Mouse (Mus musculus) CH12.LX (cell line): ENCODE data around the gene C2cd4a. TPM values are rescaled to one million over a fixed set of nuclear protein-coding genes. Genes with fewer than 3 reads are reported as not detected.

Source experiments
- DNase-seq: peaks from one replicate; pipeline ENCODE4 v3.0.0-alpha.2; 2013; ENCODE audit errors: extremely low read depth
- H3K27ac ChIP-seq: 2 replicates; pipeline ENCODE4 v1.5.1; 2012; ENCODE audit warnings: low read depth, mild to moderate bottlenecking, control low read depth, moderate library complexity; ENCODE audit not compliant: insufficient read depth
- H3K27me3 ChIP-seq: replicated peaks from 2 replicates; pipeline ENCODE3; 2012; ENCODE audit warnings: inconsistent platforms
- H3K36me3 ChIP-seq, 2 experiments: replicated peaks in 1 of 2; 2 replicates each; pipeline versions ENCODE3 to v1.6.1; 2012; ENCODE audit warnings: inconsistent platforms in 1 of 2, low read length in 1 of 2, mild to moderate bottlenecking in 1 of 2, mixed read lengths in 1 of 2, moderate library complexity in 1 of 2; ENCODE audit not compliant: control insufficient read depth in 1 of 2, insufficient read depth in 1 of 2
- H3K4me1 ChIP-seq, 2 experiments: 2 replicates each; pipeline ENCODE4 v1.6.1; 2012; ENCODE audit warnings: inconsistent platforms in 1 of 2, moderate library complexity in 1 of 2; ENCODE audit not compliant: insufficient read depth in 2 of 2, control insufficient read depth in 1 of 2
- H3K4me2 ChIP-seq: 2 replicates; pipeline ENCODE4 v1.6.1; 2012; ENCODE audit warnings: low read depth, mild to moderate bottlenecking, control low read depth; ENCODE audit not compliant: poor library complexity, insufficient read depth, severe bottlenecking
- H3K4me3 ChIP-seq, 3 experiments: fragments of 150-350 bp in 1 of 3; sonication (generic) in 1 of 3; replicated peaks in 1 of 3; 2 replicates each; pipeline versions ENCODE3 to v1.5.1; 2011 to 2012; ENCODE audit warnings: low read depth in 2 of 3, low read length in 2 of 3, mild to moderate bottlenecking in 2 of 3, moderate library complexity in 2 of 3, control low read depth in 1 of 3, improper control_type of control experiment in 1 of 3, inconsistent platforms in 1 of 3, mixed read lengths in 1 of 3; ENCODE audit not compliant: poor library complexity in 1 of 3
- H3K79me2 ChIP-seq: replicated peaks from 2 replicates; pipeline ENCODE4 v1.6.1; 2012; ENCODE audit warnings: mild to moderate bottlenecking, moderate library complexity; ENCODE audit not compliant: control insufficient read depth, poor library complexity, insufficient read depth, severe bottlenecking; ENCODE audit errors: extremely low read depth
- H3K9ac ChIP-seq: 2 replicates; pipeline ENCODE4 v1.6.1; 2012; ENCODE audit warnings: low read depth, mild to moderate bottlenecking, control low read depth, moderate library complexity; ENCODE audit not compliant: insufficient read depth
- H3K9me3 ChIP-seq: replicated peaks from 2 replicates; pipeline ENCODE3; 2012; ENCODE audit warnings: low read length, inconsistent platforms, mixed read lengths
- BHLHE40 ChIP-seq: IDR thresholded peaks from 2 replicates; pipeline ENCODE4 v1.6.1; 2011; ENCODE audit warnings: mild to moderate bottlenecking, low read depth, low read length, improper control_type of control experiment
- CHD1 ChIP-seq: IDR thresholded peaks from 2 replicates; pipeline ENCODE4 v1.6.1; 2012; ENCODE audit warnings: low read depth, low read length, improper control_type of control experiment, inconsistent platforms
- CHD2 ChIP-seq: IDR thresholded peaks from 2 replicates; pipeline ENCODE4 v1.6.1; 2011; ENCODE audit warnings: low read length, improper control_type of control experiment
- CTCF ChIP-seq, 2 experiments: IDR thresholded peaks in 1 of 2; conservative IDR thresholded peaks in 1 of 2; 2 replicates each; pipeline ENCODE4 v1.5.1; 2011 to 2012; ENCODE audit warnings: low read depth in 2 of 2, low read length in 2 of 2, improper control_type of control experiment in 1 of 2, inconsistent platforms in 1 of 2, mild to moderate bottlenecking in 1 of 2, moderate library complexity in 1 of 2
- E2F4 ChIP-seq: IDR thresholded peaks from 2 replicates; pipeline ENCODE4 v1.6.1; 2011; ENCODE audit warnings: low read depth, low read length, improper control_type of control experiment; ENCODE audit not compliant: insufficient replicate concordance
- ELF1 ChIP-seq: IDR thresholded peaks from 2 replicates; pipeline ENCODE4 v1.6.1; 2014; ENCODE audit warnings: low read depth, mild to moderate bottlenecking, inconsistent platforms, low read length, improper control_type of control experiment
- EP300 ChIP-seq: IDR thresholded peaks from 2 replicates; pipeline ENCODE4 v1.6.1; 2011; ENCODE audit warnings: low read length, improper control_type of control experiment
- ETS1 ChIP-seq: conservative IDR thresholded peaks from 2 replicates; pipeline ENCODE4 v1.6.1; 2012; ENCODE audit warnings: low read depth, mild to moderate bottlenecking, inconsistent platforms, low read length, improper control_type of control experiment, moderate library complexity
- IRF4 ChIP-seq: IDR thresholded peaks from 2 replicates; pipeline ENCODE4 v1.6.1; 2014; ENCODE audit warnings: low read depth, mild to moderate bottlenecking, inconsistent platforms, low read length, improper control_type of control experiment
- JUND ChIP-seq: conservative IDR thresholded peaks from 2 replicates; pipeline ENCODE4 v1.6.1; 2011; ENCODE audit warnings: low read depth, low read length, improper control_type of control experiment
- MAX ChIP-seq: IDR thresholded peaks from 2 replicates; pipeline ENCODE4 v1.6.1; 2011; ENCODE audit warnings: low read length, improper control_type of control experiment
- MAZ ChIP-seq: IDR thresholded peaks from 2 replicates; pipeline ENCODE4 v1.6.1; 2012; ENCODE audit warnings: low read depth, mild to moderate bottlenecking, inconsistent platforms, low read length, improper control_type of control experiment, moderate library complexity
- MEF2A ChIP-seq: IDR thresholded peaks from 2 replicates; pipeline ENCODE4 v1.6.1; 2014; ENCODE audit warnings: low read depth, mild to moderate bottlenecking, inconsistent platforms, low read length, improper control_type of control experiment, borderline replicate concordance
- MYC ChIP-seq: IDR thresholded peaks from 2 replicates; pipeline ENCODE4 v1.6.1; 2011; ENCODE audit warnings: low read depth, mild to moderate bottlenecking, improper control_type of control experiment, low read length
- POLR2A ChIP-seq: IDR thresholded peaks from 2 replicates; pipeline ENCODE4 v1.6.1; 2011; ENCODE audit warnings: low read depth, mild to moderate bottlenecking, improper control_type of control experiment, low read length
- POLR2AphosphoS2 ChIP-seq: IDR thresholded peaks from 2 replicates; pipeline ENCODE4 v1.6.1; 2011; ENCODE audit warnings: low read depth, low read length, improper control_type of control experiment
- RAD21 ChIP-seq: IDR thresholded peaks from 2 replicates; pipeline ENCODE4 v1.6.1; 2011; ENCODE audit warnings: low read depth, mild to moderate bottlenecking, low read length, improper control_type of control experiment, moderate library complexity
- SMC3 ChIP-seq: IDR thresholded peaks from 2 replicates; pipeline ENCODE4 v1.6.1; 2011; ENCODE audit warnings: low read depth, low read length, improper control_type of control experiment
- TCF12 ChIP-seq: IDR thresholded peaks from 2 replicates; pipeline ENCODE4 v1.6.1; 2014; ENCODE audit warnings: low read depth, mild to moderate bottlenecking, inconsistent platforms, low read length, improper control_type of control experiment
- ZMIZ1 ChIP-seq: IDR thresholded peaks from 2 replicates; pipeline ENCODE4 v1.6.1; 2012; ENCODE audit warnings: low read depth, mild to moderate bottlenecking, inconsistent platforms, low read length, improper control_type of control experiment
- dilution Hi-C: fragments of 300-500 bp; cut with MboI; formaldehyde crosslinking; loops from 2 replicates; pipeline ENCODE4 v1.14.3; 2020; ENCODE audit warnings: low sequenced_read_pairs; ENCODE audit not compliant: extremely low pct_unique_long_range_greater_than_20kb, extremely low pct_ligation_motif_present
- in situ Hi-C: fragments of 300-500 bp; cut with MboI; formaldehyde crosslinking; loops from 3 replicates; pipeline ENCODE4 v1.14.3; 2019; ENCODE audit warnings: low sequenced_read_pairs, low pct_ligation_motif_present, low pct_unique_long_range_greater_than_20kb, mixed read lengths
- polyA plus RNA-seq: library from polyadenylated mRNA; unstranded; fragments of >175 nt; gene quantifications from 2 replicates; pipeline ENCODE4 v1.2.1, GENCODE M21; 2012; ENCODE audit warnings: low read depth; ENCODE audit not compliant: insufficient read length
- total RNA-seq, 2 experiments: library from RNA; depleted of rRNA; stranded (reverse); fragments of 300-350 nt in 1 of 2; fragments of >200 nt in 1 of 2; gene quantifications; 2 replicates each; pipeline ENCODE4 v1.2.3; 2012 to 2014

C2cd4a gene
- total and polyA plus RNA-seq, 3 experiments = 0.16 TPM; not detected in 2

GRCm38 (mm10) chr9:67877081-67877718, 45.1 kb upstream of the C2cd4a start:
- peak overlapping the region; percentile 40; the same call in 1 of the 2 replicates for H3K9ac ChIP-seq
- peak overlapping the region; percentile 78 for H3K27ac ChIP-seq
- peak overlapping the region in 1 of 3 experiments; percentile 19 for H3K4me3 ChIP-seq

GRCm38 (mm10) chr9:67875337-67875736, 43.2 kb upstream of the C2cd4a start:
- dilution Hi-C loops = no loop called here
- Histone ChIP-seq H3K27me3 (no peaks in the 10 kb centered on the region), H3K4me2 (no peak overlapping the region), H3K36me3 (peaks cover 13 to 41% of the 10 kb centered on the region in 2 experiments), H3K79me2 (no peaks in the 10 kb centered on the region), H3K9ac (no peak overlapping the region), H3K4me3 (no peak overlapping the region), H3K9me3 (no peaks in the 10 kb centered on the region), H3K4me1 (peaks cover 16 to 47% of the 10 kb centered on the region in 2 experiments), H3K27ac (no peak overlapping the region)
- TF ChIP-seq MYC (peak; percentile 50; the same call in 1 of the 2 replicates), RAD21 (peak; percentile 24), SMC3 (peak; percentile 57), CTCF (conservative IDR thresholded peaks at IDR 0.05 in 1 of 2, IDR thresholded peaks at IDR 0.05 in 1 of 2; ENCODE audit: low read depth in 2 of 2, low read length in 2 of 2) (peak; percentile 46 to 66; a peak in 3 of 4 replicates), POLR2AphosphoS2 (no peak)
- peak; percentile 44 for DNase-seq
- in situ Hi-C loops = no loop called here

More at GRCm38 (mm10) chr9:67877081-67877718, 45.1 kb upstream of the C2cd4a start:
- TF ChIP-seq IRF4 (peak; percentile 76; the same call in 1 of the 2 replicates), JUND (no peak), ETS1 (peak; percentile 80), ZMIZ1 (no peak), E2F4 (no peak), CHD1 (peak; percentile 98), ELF1 (peak; percentile 38; the same call in 1 of the 2 replicates), MAZ (no peak), BHLHE40 (peak; percentile 94), MYC (peak; percentile 99), POLR2A (peak; percentile 46), EP300 (peak; percentile 65), TCF12 (peak; percentile 80; the same call in 1 of the 2 replicates), MAX (peak; percentile 95), MEF2A (peak; percentile 83), CHD2 (no peak)
- H3K79me2 ChIP-seq = no peaks in the 10 kb centered on the region
- H3K27me3 ChIP-seq = no peaks in the 10 kb centered on the region
- H3K9me3 ChIP-seq = no peaks in the 10 kb centered on the region
- in situ Hi-C loops (no loop called here), dilution Hi-C loops (no loop called here)
- peak overlapping the region; percentile 47 for H3K4me2 ChIP-seq
- H3K36me3 ChIP-seq = peaks cover 19 to 56% of the 10 kb centered on the region in 2 experiments
- peak; percentile 58 for DNase-seq
- peaks cover 12 to 35% of the 10 kb centered on the region in 2 experiments for H3K4me1 ChIP-seq
